Mouse (Mus musculus): Measurements from ENCODE around the gene Pank3. TPM values are rescaled to one million over a fixed set of nuclear protein-coding genes. Genes with fewer than 3 reads are reported as not detected.

The Pank3 gene
- polyA plus RNA-seq, 1 experiment, result not detected

GRCm38 (mm10) chr11:35743586-35743985 lies 25.7 kb upstream of the Pank3 start:
- Histone ChIP-seq H3K4me3 (ENCODE audit: insufficient read depth, low read depth, low read length) (no peak overlapping the region), H3K4me1 (ENCODE audit: control insufficient read depth, insufficient read depth, low read length) (no peaks in the 10 kb centered on the region), H3K27ac (ENCODE audit: insufficient read depth, low read depth, low read length) (no peak overlapping the region)
- TF ChIP-seq CTCF (IDR thresholded peaks at IDR 0.05; ENCODE audit: insufficient read depth, low read depth, low read length), result no peak
- no peak for TF ChIP-seq POLR2A (IDR thresholded peaks at IDR 0.05; ENCODE audit: insufficient read depth, low read depth, low read length)
- 58% methylated on average over 6 of the region's 6 CpGs for WGBS

DNA sequence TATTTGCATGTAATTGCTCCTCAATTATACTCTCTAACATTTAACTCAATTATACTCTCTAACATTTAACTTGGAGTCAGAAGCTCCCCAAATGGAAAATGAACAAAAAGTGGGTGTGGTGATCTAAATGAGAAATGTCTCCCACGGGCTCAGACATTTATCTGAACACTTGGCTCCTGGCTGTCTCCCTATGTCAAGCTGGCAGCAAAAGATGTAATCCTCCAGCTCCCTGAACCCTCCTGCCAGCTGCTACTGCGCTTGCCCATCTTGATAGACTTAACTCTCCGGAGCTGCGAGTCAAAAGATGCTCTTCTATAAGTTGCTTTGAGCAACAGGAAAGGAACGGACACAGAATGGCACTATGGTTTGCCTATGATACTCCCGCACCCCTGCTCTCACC lies 24.7 kb upstream of the Pank3 start:
- WGBS, result 66% methylated on average over 6 of the region's 6 CpGs
- no peak overlapping the region for H3K27ac ChIP-seq (ENCODE audit: insufficient read depth, low read depth, low read length)
- no peak for TF ChIP-seq POLR2A (IDR thresholded peaks at IDR 0.05; ENCODE audit: insufficient read depth, low read depth, low read length)
- no peak for TF ChIP-seq CTCF (IDR thresholded peaks at IDR 0.05; ENCODE audit: insufficient read depth, low read depth, low read length)
- H3K4me1 ChIP-seq (ENCODE audit: control insufficient read depth, insufficient read depth, low read length), result no peaks in the 10 kb centered on the region
- H3K4me3 ChIP-seq (ENCODE audit: insufficient read depth, low read depth, low read length), result no peak overlapping the region

DNA sequence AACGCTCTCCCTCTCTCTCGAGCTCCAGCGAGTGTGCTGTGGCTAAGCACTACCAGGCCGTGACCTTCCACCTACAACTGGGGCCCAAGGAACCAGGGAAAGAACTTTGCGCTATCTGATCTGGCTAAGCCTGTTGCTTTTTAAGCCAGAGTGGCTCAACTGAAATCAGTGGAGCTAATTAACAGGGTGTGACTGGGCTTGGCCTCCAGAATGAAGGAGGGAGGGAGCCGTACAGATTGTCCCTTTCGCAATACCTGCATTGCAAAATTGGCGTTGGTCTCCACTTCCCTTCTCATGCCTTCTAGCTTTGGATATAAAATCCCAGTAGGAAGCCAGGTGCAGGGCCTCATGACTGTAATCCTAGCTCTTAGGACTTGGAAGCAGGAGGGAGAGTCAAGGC lies 18.7 kb upstream of the Pank3 start:
- Histone ChIP-seq H3K4me1 (ENCODE audit: control insufficient read depth, insufficient read depth, low read length) (no peaks in the 10 kb centered on the region), H3K27ac (ENCODE audit: insufficient read depth, low read depth, low read length) (no peak overlapping the region), H3K4me3 (ENCODE audit: insufficient read depth, low read depth, low read length) (no peak overlapping the region)
- WGBS, result 91% methylated on average over 8 of the region's 8 CpGs
- TF ChIP-seq POLR2A (IDR thresholded peaks at IDR 0.05; ENCODE audit: insufficient read depth, low read depth, low read length) (no peak), CTCF (IDR thresholded peaks at IDR 0.05; ENCODE audit: insufficient read depth, low read depth, low read length) (no peak)

GRCm38 (mm10) chr11:35754906-35755418 lies 14.3 kb upstream of the Pank3 start:
- H3K4me3 ChIP-seq (ENCODE audit: insufficient read depth, low read depth, low read length), result no peak overlapping the region
- 68% methylated on average over 4 of the region's 4 CpGs for WGBS
- H3K27ac ChIP-seq (ENCODE audit: insufficient read depth, low read depth, low read length), result no peak overlapping the region
- H3K4me1 ChIP-seq (ENCODE audit: control insufficient read depth, insufficient read depth, low read length), result no peaks in the 10 kb centered on the region
- TF ChIP-seq CTCF (IDR thresholded peaks at IDR 0.05; ENCODE audit: insufficient read depth, low read depth, low read length) (no peak), POLR2A (IDR thresholded peaks at IDR 0.05; ENCODE audit: insufficient read depth, low read depth, low read length) (no peak)

- TF ChIP-seq CTCF (IDR thresholded peaks at IDR 0.05; ENCODE audit: insufficient read depth, low read depth, low read length) (no peak), POLR2A (IDR thresholded peaks at IDR 0.05; ENCODE audit: insufficient read depth, low read depth, low read length) (no peak)
- WGBS, result 43% methylated on average over 6 of the region's 6 CpGs
- H3K4me1 ChIP-seq (ENCODE audit: control insufficient read depth, insufficient read depth, low read length), result no peaks in the 10 kb centered on the region
- no peak overlapping the region for H3K4me3 ChIP-seq (ENCODE audit: insufficient read depth, low read depth, low read length)
- H3K27ac ChIP-seq (ENCODE audit: insufficient read depth, low read depth, low read length), result no peak overlapping the region
These were observed 13.7 kb upstream of the Pank3 start for GRCm38 (mm10) chr11:35755546-35755945.

- TF ChIP-seq CTCF (IDR thresholded peaks at IDR 0.05; ENCODE audit: insufficient read depth, low read depth, low read length) (no peak), POLR2A (IDR thresholded peaks at IDR 0.05; ENCODE audit: insufficient read depth, low read depth, low read length) (no peak)
- WGBS, result 90% methylated on average over 11 of the region's 11 CpGs
- H3K27ac ChIP-seq (ENCODE audit: insufficient read depth, low read depth, low read length), result no peak overlapping the region
These were observed 12.6 kb upstream of the Pank3 start for GRCm38 (mm10) chr11:35756411-35757303.

DNA sequence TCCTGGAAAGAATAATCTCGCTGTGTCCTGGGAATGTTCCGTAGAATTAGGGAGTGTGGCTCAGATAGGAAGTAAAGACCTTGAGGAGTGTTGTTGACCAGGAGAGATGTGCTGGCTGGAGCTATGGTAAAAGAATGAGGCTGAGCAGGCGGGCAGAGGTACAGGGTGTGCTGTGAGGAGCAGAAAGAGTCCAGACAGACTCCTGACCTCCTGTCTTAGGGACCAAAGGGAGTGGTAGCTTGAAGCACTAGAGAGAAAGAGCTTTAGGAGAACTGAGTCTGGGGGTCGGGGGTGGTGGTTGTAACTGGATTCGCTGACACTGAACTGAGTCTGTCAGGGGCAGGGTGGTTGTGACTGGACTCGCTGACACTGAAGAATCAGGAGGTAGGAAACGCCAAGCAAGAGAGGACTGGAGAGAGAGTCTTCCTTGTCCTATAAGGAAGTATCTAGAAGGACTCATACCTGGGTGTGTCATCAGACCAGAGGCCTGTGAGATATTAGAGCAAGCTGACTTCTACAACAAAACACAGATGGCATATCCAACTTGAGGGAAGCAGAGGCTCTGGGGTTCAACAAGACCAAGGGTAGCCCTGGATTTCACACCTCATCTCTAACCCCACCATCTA lies 9.2 kb upstream of the Pank3 start:
- TF ChIP-seq POLR2A (IDR thresholded peaks at IDR 0.05; ENCODE audit: insufficient read depth, low read depth, low read length) (no peak), CTCF (IDR thresholded peaks at IDR 0.05; ENCODE audit: insufficient read depth, low read depth, low read length) (no peak)
- WGBS, result 94% methylated on average over 7 of the region's 7 CpGs
- Histone ChIP-seq H3K4me3 (ENCODE audit: insufficient read depth, low read depth, low read length) (no peak overlapping the region), H3K27ac (ENCODE audit: insufficient read depth, low read depth, low read length) (no peak overlapping the region), H3K4me1 (ENCODE audit: control insufficient read depth, insufficient read depth, low read length) (no peaks in the 10 kb centered on the region)

More at GRCm38 (mm10) chr11:35756411-35757303, 12.6 kb upstream of the Pank3 start:
- Histone ChIP-seq H3K4me3 (ENCODE audit: insufficient read depth, low read depth, low read length) (no peak overlapping the region), H3K4me1 (ENCODE audit: control insufficient read depth, insufficient read depth, low read length) (no peaks in the 10 kb centered on the region)

DNA sequence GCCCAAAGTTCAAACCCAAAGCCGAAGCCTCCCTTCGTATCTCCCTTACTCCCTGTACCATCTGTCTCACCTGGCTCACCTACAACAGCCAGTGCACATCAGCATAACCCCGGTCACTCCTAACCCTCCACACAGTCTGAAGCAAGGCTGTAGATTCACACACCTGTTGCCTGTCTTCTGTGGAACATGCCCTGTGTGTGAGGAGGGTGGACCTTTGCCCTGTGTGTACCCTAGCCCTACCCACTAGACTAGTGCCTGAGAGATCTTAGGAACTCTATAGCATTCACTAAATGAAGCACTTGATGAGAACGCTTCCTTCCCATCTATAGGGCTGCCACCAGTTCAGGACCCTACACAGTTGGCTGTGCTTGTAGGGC lies 8.7 kb upstream of the Pank3 start:
- no peak overlapping the region for H3K27ac ChIP-seq (ENCODE audit: insufficient read depth, low read depth, low read length)
- H3K4me3 ChIP-seq (ENCODE audit: insufficient read depth, low read depth, low read length), result no peak overlapping the region
- WGBS, result 94% methylated on average over 4 of the region's 4 CpGs
- no peaks in the 10 kb centered on the region for H3K4me1 ChIP-seq (ENCODE audit: control insufficient read depth, insufficient read depth, low read length)
- TF ChIP-seq POLR2A (IDR thresholded peaks at IDR 0.05; ENCODE audit: insufficient read depth, low read depth, low read length) (no peak), CTCF (IDR thresholded peaks at IDR 0.05; ENCODE audit: insufficient read depth, low read depth, low read length) (no peak)

DNA sequence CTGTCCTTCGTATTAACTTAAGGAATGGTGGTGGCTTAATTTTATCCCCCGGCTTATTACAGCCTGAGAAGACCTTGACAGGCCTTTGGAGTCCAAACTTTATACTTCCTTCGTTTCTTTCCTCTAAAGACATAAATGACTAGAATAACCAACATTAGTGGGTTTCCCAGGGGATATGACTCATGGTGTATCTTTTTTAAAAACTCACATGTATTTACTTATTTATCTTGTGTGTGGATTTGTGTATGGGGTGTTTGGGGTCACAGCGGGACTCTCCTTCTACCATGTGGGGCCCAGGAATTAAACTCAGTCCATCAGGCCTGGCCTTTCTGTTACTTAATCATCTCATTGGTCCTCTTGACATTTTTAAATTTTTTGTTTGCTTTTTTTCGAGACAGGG lies 2.4 kb upstream of the Pank3 start:
- no peak overlapping the region for H3K27ac ChIP-seq (ENCODE audit: insufficient read depth, low read depth, low read length)
- H3K4me3 ChIP-seq (ENCODE audit: insufficient read depth, low read depth, low read length), result no peak overlapping the region
- 86% methylated on average over 5 of the region's 5 CpGs for whole genome bisulfite sequencing
- TF ChIP-seq POLR2A (IDR thresholded peaks at IDR 0.05; ENCODE audit: insufficient read depth, low read depth, low read length) (no peak), CTCF (IDR thresholded peaks at IDR 0.05; ENCODE audit: insufficient read depth, low read depth, low read length) (no peak)
- no peaks in the 10 kb centered on the region for H3K4me1 ChIP-seq (ENCODE audit: control insufficient read depth, insufficient read depth, low read length)
